Mouse (Mus musculus): Measurements from ENCODE around the gene Ptpdc1. TPM values are rescaled to one million over a fixed set of nuclear protein-coding genes. Genes with fewer than 3 reads are reported as not detected.

Gene Ptpdc1
- total and polyA plus RNA-seq, 3 experiments: not detected

- DNase-seq (ENCODE audit: extremely low read depth): no peak
- Histone ChIP-seq H3K79me2 (replicated peaks; ENCODE audit: control insufficient read depth, extremely low read depth, insufficient read depth, poor library complexity, severe bottlenecking) (no peaks in the 10 kb centered on the region), H3K4me3 (replicated peaks in 1 of 3; ENCODE audit: low read depth in 2 of 3, low read length in 2 of 3, poor library complexity in 1 of 3) (no peak overlapping the region), H3K27me3 (replicated peaks) (no peaks in the 10 kb centered on the region), H3K27ac (ENCODE audit: insufficient read depth, low read depth) (no peak overlapping the region), H3K4me1 (ENCODE audit: control insufficient read depth in 1 of 2, insufficient read depth in 2 of 2) (no peaks in the 10 kb centered on the region), H3K36me3 (replicated peaks in 1 of 2; ENCODE audit: control insufficient read depth in 1 of 2, insufficient read depth in 1 of 2, low read length in 1 of 2) (no peaks in the 10 kb centered on the region), H3K9ac (ENCODE audit: insufficient read depth, low read depth) (no peak overlapping the region), H3K9me3 (replicated peaks; ENCODE audit: low read length) (no peaks in the 10 kb centered on the region), H3K4me2 (ENCODE audit: insufficient read depth, low read depth, poor library complexity, severe bottlenecking) (no peak overlapping the region)
- in situ Hi-C loops (cut with MboI; ENCODE audit: low pct_ligation_motif_present, low pct_unique_long_range_greater_than_20kb, low sequenced_read_pairs) (no loop called here), dilution Hi-C loops (cut with MboI; ENCODE audit: extremely low pct_ligation_motif_present, extremely low pct_unique_long_range_greater_than_20kb, low sequenced_read_pairs) (no loop called here)
- TF ChIP-seq HCFC1 (IDR thresholded peaks at IDR 0.05; ENCODE audit: low read depth, low read length): no peak
- no peak for TF ChIP-seq NRF1 (IDR thresholded peaks at IDR 0.05; ENCODE audit: low read depth, low read length)
- TF ChIP-seq E2F4 (IDR thresholded peaks at IDR 0.05; ENCODE audit: insufficient replicate concordance, low read depth, low read length): no peak
- TF ChIP-seq POLR2AphosphoS2 (IDR thresholded peaks at IDR 0.05; ENCODE audit: low read depth, low read length): no peak
- TF ChIP-seq IRF4 (IDR thresholded peaks at IDR 0.05; ENCODE audit: low read depth, low read length): no peak
- no peak for TF ChIP-seq ZMIZ1 (IDR thresholded peaks at IDR 0.05; ENCODE audit: low read depth, low read length)
- no peak for TF ChIP-seq PAX5 (IDR thresholded peaks at IDR 0.05; ENCODE audit: low read length)
- no peak for TF ChIP-seq SIN3A (IDR thresholded peaks at IDR 0.05; ENCODE audit: low read length)
- no peak for TF ChIP-seq JUN (IDR thresholded peaks at IDR 0.05; ENCODE audit: insufficient read depth, low read depth, low read length)
- no peak for TF ChIP-seq MYC (IDR thresholded peaks at IDR 0.05; ENCODE audit: low read depth, low read length)
- TF ChIP-seq MEF2A (IDR thresholded peaks at IDR 0.05; ENCODE audit: borderline replicate concordance, low read depth, low read length): no peak
- TF ChIP-seq RAD21 (IDR thresholded peaks at IDR 0.05; ENCODE audit: low read depth, low read length): no peak
- TF ChIP-seq MXI1 (IDR thresholded peaks at IDR 0.05; ENCODE audit: low read depth, low read length): no peak
- no peak for TF ChIP-seq USF1 (IDR thresholded peaks at IDR 0.05; ENCODE audit: low read depth, low read length)
- no peak for TF ChIP-seq MAZ (IDR thresholded peaks at IDR 0.05; ENCODE audit: low read depth, low read length)
- TF ChIP-seq MAFK (IDR thresholded peaks at IDR 0.05; ENCODE audit: insufficient replicate concordance, low read length): no peak
- TF ChIP-seq RCOR1 (conservative IDR thresholded peaks at IDR 0.05; ENCODE audit: low read depth, low read length): no peak
- TF ChIP-seq ETS1 (conservative IDR thresholded peaks at IDR 0.05; ENCODE audit: low read depth, low read length): no peak
Observed at GRCm38 (mm10) chr13:48555976-48556375, 69.5 kb downstream of the Ptpdc1 start.

GRCm38 (mm10) chr13:48554552-48554951 lies 70.9 kb downstream of the Ptpdc1 start:
- Histone ChIP-seq H3K27ac (ENCODE audit: insufficient read depth, low read depth) (no peak overlapping the region), H3K4me3 (replicated peaks in 1 of 3; ENCODE audit: low read depth in 2 of 3, low read length in 2 of 3, poor library complexity in 1 of 3) (no peak overlapping the region), H3K36me3 (replicated peaks in 1 of 2; ENCODE audit: control insufficient read depth in 1 of 2, insufficient read depth in 1 of 2, low read length in 1 of 2) (no peaks in the 10 kb centered on the region), H3K4me2 (ENCODE audit: insufficient read depth, low read depth, poor library complexity, severe bottlenecking) (no peak overlapping the region), H3K9ac (ENCODE audit: insufficient read depth, low read depth) (no peak overlapping the region), H3K27me3 (replicated peaks) (no peaks in the 10 kb centered on the region), H3K4me1 (ENCODE audit: control insufficient read depth in 1 of 2, insufficient read depth in 2 of 2) (peaks cover 0 to 6% of the 10 kb centered on the region in 2 experiments; a peak in 2 of 4 replicates), H3K79me2 (replicated peaks; ENCODE audit: control insufficient read depth, extremely low read depth, insufficient read depth, poor library complexity, severe bottlenecking) (no peaks in the 10 kb centered on the region), H3K9me3 (replicated peaks; ENCODE audit: low read length) (no peaks in the 10 kb centered on the region)
- TF ChIP-seq ETS1 (conservative IDR thresholded peaks at IDR 0.05; ENCODE audit: low read depth, low read length): no peak
- TF ChIP-seq TBP (conservative IDR thresholded peaks at IDR 0.05; ENCODE audit: low read depth, low read length): 0 out of 2 replicates have a peak, but pooled peaks have one; percentile 32
- DNase-seq (ENCODE audit: extremely low read depth): no peak
- in situ Hi-C loops (cut with MboI; ENCODE audit: low pct_ligation_motif_present, low pct_unique_long_range_greater_than_20kb, low sequenced_read_pairs): no loop called here
- dilution Hi-C loops (cut with MboI; ENCODE audit: extremely low pct_ligation_motif_present, extremely low pct_unique_long_range_greater_than_20kb, low sequenced_read_pairs): no loop called here
